Mouse (Mus musculus): ENCODE results near the gene Fgfr2.

DNA sequence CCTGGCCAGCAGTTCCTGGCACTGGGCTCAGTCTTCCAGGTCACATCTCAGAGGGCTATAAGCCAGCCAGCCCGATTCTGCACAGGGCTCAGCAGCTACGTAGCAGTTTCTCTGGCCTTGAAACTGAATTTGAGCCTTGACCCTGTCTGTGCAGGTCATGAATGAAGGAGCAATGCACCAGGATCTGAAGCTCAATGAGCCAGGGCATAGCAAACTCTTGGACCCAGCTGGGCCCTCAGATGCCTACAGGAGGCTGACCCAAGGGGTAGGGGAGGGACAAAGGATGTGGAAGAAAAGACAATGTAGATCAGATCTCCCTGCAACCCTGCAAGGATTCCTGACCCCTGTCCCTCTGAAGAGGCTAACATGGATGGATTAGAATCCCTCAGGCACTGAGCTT lies 1801.0 kb downstream of the Fgfr2 start, which contains the start of gene Cuzd1:
- TF ChIP-seq HCFC1 (IDR thresholded peaks at IDR 0.05; ENCODE audit: borderline replicate concordance, insufficient read depth, low read length) (no peak), ZC3H11A (IDR thresholded peaks at IDR 0.05; ENCODE audit: borderline replicate concordance, low read depth, low read length) (no peak), ZNF384 (IDR thresholded peaks at IDR 0.05; ENCODE audit: low read depth, low read length) (no peak)
